Mouse (Mus musculus): ENCODE results near the gene Stat3. TPM values are rescaled to one million over a fixed set of nuclear protein-coding genes. Genes with fewer than 3 reads are reported as not detected.

The Stat3 gene
- polyA plus RNA-seq, 2 experiments, result 56.1 to 65.9 TPM

- H3K36me3 ChIP-seq (ENCODE audit: control insufficient read depth, insufficient read depth, low read length), result peaks cover 3% of the 10 kb centered on the region
- H3K27ac ChIP-seq (replicated peaks; ENCODE audit: low read depth, low read length), result 0 out of 2 replicates have a peak overlapping the region, but pooled peaks have one; percentile 20
- DNase-seq (ENCODE audit: low spot score) (no peak), ATAC-seq (ENCODE audit: low FRiP score, low read depth) (no peak)
- TF ChIP-seq POLR2A (IDR thresholded peaks at IDR 0.05; ENCODE audit: borderline replicate concordance, extremely low read depth, insufficient read depth, insufficient read length), result no peak
- no peak overlapping the region for H3K9ac ChIP-seq (ENCODE audit: low read depth, low read length, severe bottlenecking)
- no peak overlapping the region for H3K4me3 ChIP-seq (replicated peaks; ENCODE audit: low read length)
- H3K27me3 ChIP-seq (ENCODE audit: control insufficient read depth, insufficient read depth, low read length), result no peaks in the 10 kb centered on the region; the same call in 1 of the 2 replicates
- WGBS, result 71% methylated on average over 6 of the region's 6 CpGs
- H3K9me3 ChIP-seq (ENCODE audit: control insufficient read depth, low read length), result no peaks in the 10 kb centered on the region
- peaks cover 32% of the 10 kb centered on the region for H3K4me1 ChIP-seq (ENCODE audit: control insufficient read depth, insufficient read depth, low read length)
- no peak overlapping the region for H3K4me2 ChIP-seq (replicated peaks; ENCODE audit: low read depth, low read length, severe bottlenecking)
Measured at GRCm38 (mm10) chr11:100964901-100965542, 25.7 kb upstream of the Stat3 start.

- DNase-seq (ENCODE audit: low spot score), result no peak
- Histone ChIP-seq H3K4me2 (replicated peaks; ENCODE audit: low read depth, low read length, severe bottlenecking) (no peak overlapping the region), H3K4me3 (replicated peaks; ENCODE audit: low read length) (no peak overlapping the region), H3K9me3 (ENCODE audit: control insufficient read depth, low read length) (no peaks in the 10 kb centered on the region), H3K4me1 (ENCODE audit: control insufficient read depth, insufficient read depth, low read length) (peaks cover 35% of the 10 kb centered on the region), H3K9ac (ENCODE audit: low read depth, low read length, severe bottlenecking) (peak overlapping the region; percentile 28; the same call in 1 of the 2 replicates), H3K27ac (replicated peaks; ENCODE audit: low read depth, low read length) (no peak overlapping the region), H3K36me3 (ENCODE audit: control insufficient read depth, insufficient read depth, low read length) (peaks cover 4% of the 10 kb centered on the region), H3K27me3 (ENCODE audit: control insufficient read depth, insufficient read depth, low read length) (peaks cover 2% of the 10 kb centered on the region)
- no peak for TF ChIP-seq POLR2A (IDR thresholded peaks at IDR 0.05; ENCODE audit: borderline replicate concordance, extremely low read depth, insufficient read depth, insufficient read length)
- WGBS, result 85% methylated on average over 7 of the region's 7 CpGs
- ATAC-seq (ENCODE audit: low FRiP score, low read depth), result no peak
Measured at GRCm38 (mm10) chr11:100964180-100964579, 24.8 kb upstream of the Stat3 start.

GRCm38 (mm10) chr11:100963647-100964046, 24.3 kb upstream of the Stat3 start:
- ATAC-seq (ENCODE audit: low FRiP score, low read depth) (no peak), DNase-seq (ENCODE audit: low spot score) (no peak)
- H3K36me3 ChIP-seq (ENCODE audit: control insufficient read depth, insufficient read depth, low read length), result peaks cover 9% of the 10 kb centered on the region
- H3K9ac ChIP-seq (ENCODE audit: low read depth, low read length, severe bottlenecking), result peak overlapping the region; percentile 28; the same call in 1 of the 2 replicates
- no peak overlapping the region for H3K4me2 ChIP-seq (replicated peaks; ENCODE audit: low read depth, low read length, severe bottlenecking)
- TF ChIP-seq POLR2A (IDR thresholded peaks at IDR 0.05; ENCODE audit: borderline replicate concordance, extremely low read depth, insufficient read depth, insufficient read length), result no peak
- peaks cover 36% of the 10 kb centered on the region for H3K4me1 ChIP-seq (ENCODE audit: control insufficient read depth, insufficient read depth, low read length)
- H3K27me3 ChIP-seq (ENCODE audit: control insufficient read depth, insufficient read depth, low read length), result peaks cover 7% of the 10 kb centered on the region
- 65% methylated on average over 9 of the region's 9 CpGs for WGBS
- no peak overlapping the region for H3K27ac ChIP-seq (replicated peaks; ENCODE audit: low read depth, low read length)
- no peaks in the 10 kb centered on the region for H3K9me3 ChIP-seq (ENCODE audit: control insufficient read depth, low read length)
- no peak overlapping the region for H3K4me3 ChIP-seq (replicated peaks; ENCODE audit: low read length)

GRCm38 (mm10) chr11:100962371-100962911, 23.1 kb upstream of the Stat3 start:
- H3K4me1 ChIP-seq (ENCODE audit: control insufficient read depth, insufficient read depth, low read length), result peaks cover 31% of the 10 kb centered on the region
- peaks cover 17% of the 10 kb centered on the region for H3K36me3 ChIP-seq (ENCODE audit: control insufficient read depth, insufficient read depth, low read length)
- no peaks in the 10 kb centered on the region for H3K9me3 ChIP-seq (ENCODE audit: control insufficient read depth, low read length)
- ATAC-seq (ENCODE audit: low FRiP score, low read depth) (peak; percentile 73), DNase-seq (ENCODE audit: low spot score) (peak; percentile 61)
- WGBS, result 31% methylated on average over 9 of the region's 9 CpGs
- TF ChIP-seq POLR2A (IDR thresholded peaks at IDR 0.05; ENCODE audit: borderline replicate concordance, extremely low read depth, insufficient read depth, insufficient read length), result no peak
- peak overlapping the region; percentile 75 for H3K27ac ChIP-seq (replicated peaks; ENCODE audit: low read depth, low read length)
- H3K9ac ChIP-seq (ENCODE audit: low read depth, low read length, severe bottlenecking), result no peak overlapping the region
- H3K27me3 ChIP-seq (ENCODE audit: control insufficient read depth, insufficient read depth, low read length), result peaks cover 18% of the 10 kb centered on the region
- no peak overlapping the region for H3K4me2 ChIP-seq (replicated peaks; ENCODE audit: low read depth, low read length, severe bottlenecking)
- no peak overlapping the region for H3K4me3 ChIP-seq (replicated peaks; ENCODE audit: low read length)

GRCm38 (mm10) chr11:100960540-100960939, 21.2 kb upstream of the Stat3 start:
- Histone ChIP-seq H3K9me3 (ENCODE audit: control insufficient read depth, low read length) (no peaks in the 10 kb centered on the region), H3K4me3 (replicated peaks; ENCODE audit: low read length) (no peak overlapping the region), H3K27me3 (ENCODE audit: control insufficient read depth, insufficient read depth, low read length) (peaks cover 18% of the 10 kb centered on the region), H3K27ac (replicated peaks; ENCODE audit: low read depth, low read length) (no peak overlapping the region), H3K36me3 (ENCODE audit: control insufficient read depth, insufficient read depth, low read length) (peaks cover 22% of the 10 kb centered on the region), H3K9ac (ENCODE audit: low read depth, low read length, severe bottlenecking) (no peak overlapping the region), H3K4me1 (ENCODE audit: control insufficient read depth, insufficient read depth, low read length) (peaks cover 31% of the 10 kb centered on the region), H3K4me2 (replicated peaks; ENCODE audit: low read depth, low read length, severe bottlenecking) (no peak overlapping the region)
- no peak for TF ChIP-seq POLR2A (IDR thresholded peaks at IDR 0.05; ENCODE audit: borderline replicate concordance, extremely low read depth, insufficient read depth, insufficient read length)
- ATAC-seq (ENCODE audit: low FRiP score, low read depth), result no peak
- WGBS, result 19% methylated on average over 6 of the region's 6 CpGs
- DNase-seq (ENCODE audit: low spot score), result peak; percentile 63
